7 mouse cellular contexts compared by ENCODE assay signal in genomic region chr2:128967661-128968441, GRCm38 (mm10). TPM values are rescaled to one million over a fixed set of nuclear protein-coding genes. Genes with fewer than 3 reads are reported as not detected.
DNase-seq lines count a peak whose midpoint lies in the region; ATAC-seq lines count a peak whose summit lies in the region.

Gm10762 (minus strand) TSS chr2:128967725.

- peaks cover 5% of the 10 kb centered on the region; the same call in 1 of the 2 replicates for H3K4me1 ChIP-seq in intestine, embryonic 15.5 days (replicated peaks)
- peaks cover 7% of the 10 kb centered on the region; the same call in 1 of the 2 replicates for H3K4me1 ChIP-seq in midbrain, embryonic 11.5 days (ENCODE audit: control insufficient read depth, insufficient read depth, low read length)

- peak within 1 kb of the TSS; percentile 100 for H3K27ac ChIP-seq in intestine, embryonic 15.5 days
- H3K27ac ChIP-seq in midbrain, embryonic 11.5 days (ENCODE audit: low read depth, low read length): peak within 1 kb of the TSS; percentile 100

- no peaks in the 10 kb centered on the region for H3K9me3 ChIP-seq in intestine, embryonic 15.5 days
- no peaks in the 10 kb centered on the region for H3K9me3 ChIP-seq in midbrain, embryonic 11.5 days (ENCODE audit: control insufficient read depth, low read length)

- peak; percentile 91 for ATAC-seq in intestine, embryonic 15.5 days
- ATAC-seq in midbrain, embryonic 11.5 days (ENCODE audit: low FRiP score): peak; percentile 84

- peak within 1 kb of the TSS; percentile 98 for H3K9ac ChIP-seq in intestine, embryonic 15.5 days
- H3K9ac ChIP-seq in midbrain, embryonic 11.5 days (ENCODE audit: low read length): peak within 1 kb of the TSS; percentile 100

- intact Hi-C loops in left cerebral cortex, postnatal 4 days (cut with DNase I): no loop called here

- no peaks in the 10 kb centered on the region for H3K36me3 ChIP-seq in intestine, embryonic 15.5 days
- no peaks in the 10 kb centered on the region for H3K36me3 ChIP-seq in midbrain, embryonic 11.5 days (ENCODE audit: control insufficient read depth, insufficient read depth, low read length)

- under 1% methylated on average over 77 of the region's 80 CpGs for WGBS in intestine, embryonic 15.5 days
- WGBS in midbrain, embryonic 11.5 days: under 1% methylated on average over 79 of the region's 80 CpGs

- peak within 1 kb of the TSS; percentile 84 for H3K4me3 ChIP-seq in intestine, embryonic 15.5 days (replicated peaks)
- peak within 1 kb of the TSS; percentile 86 for H3K4me3 ChIP-seq in midbrain, embryonic 11.5 days (ENCODE audit: low read depth, low read length)

- H3K4me2 ChIP-seq in intestine, embryonic 15.5 days (replicated peaks): peak within 1 kb of the TSS; percentile 69
- H3K4me2 ChIP-seq in midbrain, embryonic 11.5 days: peak within 1 kb of the TSS; percentile 59

- DNase-seq in adrenal gland, adult (ENCODE audit: inconsistent age in 2 of 2, low spot score in 1 of 2): peak; percentile 87 to 96
- peak; percentile 87 for DNase-seq in embryo, embryonic 10.5 days (ENCODE audit: low spot score)
- peak; percentile 81 for DNase-seq in gastrocnemius, postnatal 25 days
- peak; percentile 83 for DNase-seq in left cerebral cortex, postnatal 4 days
- peak; percentile 98 for DNase-seq in midbrain, embryonic 11.5 days (ENCODE audit: low spot score, missing footprints)
- DNase-seq in right cerebral cortex, postnatal 4 days: peak; percentile 69

- H3K27me3 ChIP-seq in intestine, embryonic 15.5 days (replicated peaks): no peaks in the 10 kb centered on the region
- H3K27me3 ChIP-seq in midbrain, embryonic 11.5 days (ENCODE audit: control insufficient read depth, insufficient read depth, low read length): no peaks in the 10 kb centered on the region

RNA-seq across cellular contexts. Expression of gene Gm10762, which starts in this region (rescaled TPM):
- total RNA-seq in gastrocnemius, postnatal 25 days (2021): 10 to 100 TPM in 1 of 2 experiments, 1 to 10 TPM in 1; 9.6 to 13.4 TPM
- 10.1 and 11.0 TPM in 2 replicates for polyA plus RNA-seq in intestine, embryonic 15.5 days (2015; fragmentation: Nextera tagmentation; extraction: Ambion mirVana)
- 10 to 100 TPM; 13.8 to 15.5 TPM for total RNA-seq in left cerebral cortex, postnatal 4 days (2021)
- 20.3 and 22.1 TPM in 2 replicates for polyA plus RNA-seq in midbrain, embryonic 11.5 days (2014; fragmentation: Nextera tagmentation; extraction: Ambion mirVana)

Comparison
In these comparisons a context has a peak if more than half of its experiments do, and no peak if none do; other contexts are left out.
1. Peak in every context shown above with its lines: DNase-seq, ATAC-seq, H3K4me3 ChIP-seq and H3K27ac ChIP-seq.